Mouse (Mus musculus) subcutaneous adipose tissue, adult 2 months (tissue): ENCODE measurements around the gene Mfsd2b. TPM values are rescaled to one million over a fixed set of nuclear protein-coding genes. Genes with fewer than 3 reads are reported as not detected.

ENCODE experiments used
- polyA plus RNA-seq: library from polyadenylated mRNA; depleted of rRNA; stranded (reverse); fragments of >200 nt; gene quantifications from 2 replicates; pipeline ENCODE4 v1.2.3, GENCODE M21; 2012; ENCODE audit warnings: low replicate concordance; rRNA removed

Mfsd2b gene
- 0.68 and 0.80 TPM in 2 replicates for polyA plus RNA-seq

GRCm38 (mm10) chr12:4874161-4874927, at the start of gene Mfsd2b:
TSS of gene Mfsd2b (minus strand) at chr12:4874359.

DNA sequence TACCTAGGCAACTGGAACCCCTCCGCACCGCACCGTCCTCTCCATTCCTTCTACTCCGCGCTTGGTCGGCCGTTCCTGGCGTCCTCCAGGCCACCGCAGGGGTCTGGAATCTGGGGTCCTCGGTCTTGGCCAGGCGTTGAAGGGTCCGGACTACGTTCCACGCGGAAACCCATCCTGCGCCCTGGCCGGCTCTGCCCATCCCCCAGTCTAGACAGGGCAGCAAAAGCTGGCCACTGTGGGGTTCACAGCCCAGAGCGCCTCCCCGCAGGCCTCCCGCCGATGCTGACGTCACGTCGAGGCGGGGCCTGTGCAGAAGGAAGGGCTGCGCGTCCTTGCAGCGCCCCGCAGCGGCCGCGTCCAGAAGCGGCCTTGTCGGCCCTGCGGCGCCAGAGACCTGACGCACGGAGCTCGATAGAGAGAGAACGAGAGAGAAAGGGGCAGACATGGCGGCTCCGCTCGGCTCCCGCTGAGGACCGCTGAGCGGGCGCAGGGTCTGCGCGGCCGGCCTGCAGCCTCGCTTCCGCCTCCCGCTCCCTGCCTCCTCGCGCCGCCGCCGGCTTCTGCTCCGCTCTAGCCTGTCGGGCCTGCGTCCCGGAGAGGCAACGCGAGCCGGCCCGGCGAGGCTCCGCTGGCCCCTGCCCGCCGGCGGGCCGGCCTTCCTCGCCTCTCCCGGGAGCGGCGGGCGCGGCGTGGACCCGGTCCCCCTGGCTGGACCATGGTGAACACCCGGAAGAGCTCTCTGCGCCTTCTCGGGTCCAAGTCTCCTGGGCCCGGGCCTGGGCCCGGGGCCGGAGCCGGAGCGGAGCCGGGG, 43.0 kb upstream of the Mfsd2b start, which contains the start of gene Atad2b:
Gene Atad2b (plus strand): TSS at position 360 of the 811 bp plus-strand sequence.

GRCm38 (mm10) chr12:4906951-4907906, 33.1 kb upstream of the Mfsd2b start, which contains the start of gene Ubxn2a:
TSS of gene Ubxn2a (minus strand) at chr12:4907705.

GRCm38 (mm10) chr12:4842890-4843597, 31.1 kb downstream of the Mfsd2b start, which contains the start of gene Wdcp:
TSS of gene Wdcp (plus strand) at chr12:4843303.

GRCm38 (mm10) chr12:4841392-4841887, 32.7 kb downstream of the Mfsd2b start, which contains the start of gene Fkbp1b:
TSS of gene Fkbp1b (minus strand) at chr12:4841591.

GRCm38 (mm10) chr12:4817361-4818101, 56.6 kb downstream of the Mfsd2b start, which contains the start of gene Sf3b6:
TSS of gene Sf3b6 (plus strand) at chr12:4817544.

Other genes with a start within 250 kb of the Mfsd2b start
- gene Fam228a, start 135.9 kb downstream of the Mfsd2b start, polyA plus RNA-seq = 0.09 and 0.33 TPM in 2 replicates
- 0.35 and 1.1 TPM in 2 replicates for gene Pfn4, start 105.3 kb downstream of the Mfsd2b start, polyA plus RNA-seq
- 0.16 and 0.78 TPM in 2 replicates for gene Fam228b, start 105.1 kb downstream of the Mfsd2b start, polyA plus RNA-seq
- 63.1 and 111 TPM in 2 replicates for gene Sf3b6, start 56.8 kb downstream of the Mfsd2b start, polyA plus RNA-seq
- 4.5 and 8.4 TPM in 2 replicates for gene Fkbp1b, start 32.8 kb downstream of the Mfsd2b start, polyA plus RNA-seq
- 7.9 and 10.1 TPM in 2 replicates for gene Wdcp, start 31.1 kb downstream of the Mfsd2b start, polyA plus RNA-seq
- gene Ubxn2a, start 33.3 kb upstream of the Mfsd2b start, polyA plus RNA-seq = 6.1 and 6.4 TPM in 2 replicates
- 6.0 and 12.6 TPM in 2 replicates for gene Atad2b, start 43.0 kb upstream of the Mfsd2b start, polyA plus RNA-seq